Mouse (Mus musculus): ENCODE measurements around the gene Rab1a. TPM values are rescaled to one million over a fixed set of nuclear protein-coding genes. Genes with fewer than 3 reads are reported as not detected.

Gene Rab1a
- polyA plus RNA-seq, 1 experiment from 2014 or later = 244 TPM

GRCm38 (mm10) chr11:20240331-20240730, 39.1 kb downstream of the Rab1a start:
- Histone ChIP-seq H3K27ac (ENCODE audit: low read depth, low read length) (no peak overlapping the region), H3K27me3 (ENCODE audit: control insufficient read depth, insufficient read depth, low read length) (no peaks in the 10 kb centered on the region), H3K4me2 (replicated peaks; ENCODE audit: low read depth, low read length) (no peak overlapping the region), H3K4me1 (ENCODE audit: control insufficient read depth, insufficient read depth, low read length) (peaks cover 3% of the 10 kb centered on the region; the same call in 1 of the 2 replicates), H3K9me3 (ENCODE audit: control insufficient read depth, low read length) (no peaks in the 10 kb centered on the region), H3K36me3 (ENCODE audit: control insufficient read depth, insufficient read depth, low read length) (peaks cover 72% of the 10 kb centered on the region), H3K4me3 (ENCODE audit: low read length) (no peak overlapping the region), H3K9ac (ENCODE audit: low read depth, low read length) (no peak overlapping the region)
- ATAC-seq (ENCODE audit: low FRiP score, low TSS enrichment) = no peak
- WGBS = 77% methylated on average over 5 of the region's 5 CpGs

DNA sequence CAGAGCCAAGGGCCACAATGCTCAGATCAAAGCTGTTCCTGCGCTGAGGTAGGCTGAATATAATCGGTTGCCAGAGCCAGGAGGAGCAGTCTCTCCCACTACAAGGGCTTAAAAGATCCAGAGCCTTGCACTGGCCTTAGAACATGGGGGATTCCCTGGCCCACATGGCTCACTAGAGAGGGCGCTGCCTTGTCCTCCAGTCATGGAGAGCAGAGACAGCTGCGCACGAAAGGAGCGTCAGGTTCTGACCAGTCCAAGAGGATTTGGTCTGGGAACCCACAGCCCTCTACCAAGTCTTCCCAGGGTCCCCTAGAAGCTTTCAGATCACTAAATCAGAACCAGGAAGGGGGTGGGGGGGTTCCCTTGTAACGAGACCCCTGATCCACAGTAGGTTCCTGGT, 40.1 kb downstream of the Rab1a start:
- H3K27ac ChIP-seq (ENCODE audit: low read depth, low read length) = no peak overlapping the region
- no peak overlapping the region for H3K4me2 ChIP-seq (replicated peaks; ENCODE audit: low read depth, low read length)
- ATAC-seq (ENCODE audit: low FRiP score, low TSS enrichment) = no peak
- no peak overlapping the region for H3K4me3 ChIP-seq (ENCODE audit: low read length)
- peaks cover 3% of the 10 kb centered on the region; the same call in 1 of the 2 replicates for H3K4me1 ChIP-seq (ENCODE audit: control insufficient read depth, insufficient read depth, low read length)
- no peak overlapping the region for H3K9ac ChIP-seq (ENCODE audit: low read depth, low read length)
- no peaks in the 10 kb centered on the region for H3K27me3 ChIP-seq (ENCODE audit: control insufficient read depth, insufficient read depth, low read length)
- WGBS = 95% methylated on average over 7 of the region's 7 CpGs
- H3K36me3 ChIP-seq (ENCODE audit: control insufficient read depth, insufficient read depth, low read length) = peaks cover 63% of the 10 kb centered on the region
- H3K9me3 ChIP-seq (ENCODE audit: control insufficient read depth, low read length) = no peaks in the 10 kb centered on the region

GRCm38 (mm10) chr11:20242366-20243056, 41.3 kb downstream of the Rab1a start:
- no peak overlapping the region for H3K4me3 ChIP-seq (ENCODE audit: low read length)
- H3K27ac ChIP-seq (ENCODE audit: low read depth, low read length) = no peak overlapping the region
- no peaks in the 10 kb centered on the region for H3K27me3 ChIP-seq (ENCODE audit: control insufficient read depth, insufficient read depth, low read length)
- H3K9ac ChIP-seq (ENCODE audit: low read depth, low read length) = no peak overlapping the region
- no peak for ATAC-seq (ENCODE audit: low FRiP score, low TSS enrichment)
- H3K9me3 ChIP-seq (ENCODE audit: control insufficient read depth, low read length) = no peaks in the 10 kb centered on the region
- H3K36me3 ChIP-seq (ENCODE audit: control insufficient read depth, insufficient read depth, low read length) = peaks cover 51% of the 10 kb centered on the region
- WGBS = 84% methylated on average over 6 of the region's 6 CpGs
- H3K4me2 ChIP-seq (replicated peaks; ENCODE audit: low read depth, low read length) = no peak overlapping the region
- H3K4me1 ChIP-seq (ENCODE audit: control insufficient read depth, insufficient read depth, low read length) = peaks cover 4% of the 10 kb centered on the region; the same call in 1 of the 2 replicates

GRCm38 (mm10) chr11:20243214-20243913, 42.1 kb downstream of the Rab1a start:
- H3K27ac ChIP-seq (ENCODE audit: low read depth, low read length) = no peak overlapping the region
- no peak overlapping the region for H3K4me3 ChIP-seq (ENCODE audit: low read length)
- H3K9me3 ChIP-seq (ENCODE audit: control insufficient read depth, low read length) = no peaks in the 10 kb centered on the region
- H3K36me3 ChIP-seq (ENCODE audit: control insufficient read depth, insufficient read depth, low read length) = peaks cover 44% of the 10 kb centered on the region
- H3K4me1 ChIP-seq (ENCODE audit: control insufficient read depth, insufficient read depth, low read length) = peaks cover 13% of the 10 kb centered on the region
- 52% methylated on average over 9 of the region's 9 CpGs for WGBS
- H3K9ac ChIP-seq (ENCODE audit: low read depth, low read length) = no peak overlapping the region
- no peak overlapping the region for H3K4me2 ChIP-seq (replicated peaks; ENCODE audit: low read depth, low read length)
- no peak for ATAC-seq (ENCODE audit: low FRiP score, low TSS enrichment)
- H3K27me3 ChIP-seq (ENCODE audit: control insufficient read depth, insufficient read depth, low read length) = no peaks in the 10 kb centered on the region

DNA sequence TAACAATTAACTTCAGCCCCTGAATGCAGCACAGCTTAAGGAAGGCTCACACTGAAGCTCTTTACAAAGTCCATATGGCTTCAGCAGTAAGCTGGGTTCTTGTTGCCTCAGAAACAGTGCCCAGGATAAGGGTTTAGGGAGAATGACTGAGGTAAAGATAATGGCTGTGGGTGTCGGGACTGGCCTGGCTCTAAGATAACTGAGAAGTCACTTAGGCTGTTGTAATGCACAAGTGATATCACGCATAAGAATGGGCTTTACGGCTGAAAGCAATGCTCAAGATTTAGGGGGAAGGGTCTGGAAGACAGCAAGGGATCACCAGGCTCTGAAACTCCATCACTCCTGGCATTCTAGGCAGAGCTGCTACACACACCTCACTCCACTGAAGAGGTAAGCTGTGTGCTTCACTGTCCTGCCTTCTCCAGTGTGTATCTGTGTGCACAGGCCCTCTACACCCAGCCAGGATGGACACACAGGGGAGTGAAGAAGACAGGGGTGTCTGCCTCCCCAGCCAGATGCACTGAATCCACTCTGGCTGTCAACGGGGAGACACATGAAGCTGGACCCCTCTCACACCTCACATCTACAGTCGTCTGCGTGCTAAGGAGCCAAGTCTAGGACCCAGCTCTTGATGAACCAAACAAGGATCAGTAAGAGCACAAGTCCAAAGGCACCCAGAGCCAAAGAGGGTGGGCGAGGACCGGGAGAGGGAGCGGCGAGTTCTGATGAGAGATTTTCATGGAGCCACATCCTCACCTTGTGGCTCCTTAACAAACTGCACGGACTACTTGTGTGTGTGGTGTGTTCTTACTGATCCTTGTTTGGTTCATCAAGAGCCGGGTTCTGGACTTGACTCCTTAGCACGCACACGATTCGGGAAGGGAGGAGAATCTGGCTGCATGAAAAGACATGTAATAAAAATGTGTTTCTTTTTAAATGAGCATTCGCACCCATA, 43.4 kb downstream of the Rab1a start:
- no peak overlapping the region for H3K4me2 ChIP-seq (replicated peaks; ENCODE audit: low read depth, low read length)
- H3K27me3 ChIP-seq (ENCODE audit: control insufficient read depth, insufficient read depth, low read length) = no peaks in the 10 kb centered on the region
- no peak overlapping the region for H3K27ac ChIP-seq (ENCODE audit: low read depth, low read length)
- H3K4me1 ChIP-seq (ENCODE audit: control insufficient read depth, insufficient read depth, low read length) = peaks cover 14% of the 10 kb centered on the region
- WGBS = 83% methylated on average over 16 of the region's 16 CpGs
- peaks cover 32% of the 10 kb centered on the region for H3K36me3 ChIP-seq (ENCODE audit: control insufficient read depth, insufficient read depth, low read length)
- no peak overlapping the region for H3K9ac ChIP-seq (ENCODE audit: low read depth, low read length)
- no peaks in the 10 kb centered on the region for H3K9me3 ChIP-seq (ENCODE audit: control insufficient read depth, low read length)
- no peak overlapping the region for H3K4me3 ChIP-seq (ENCODE audit: low read length)
- ATAC-seq (ENCODE audit: low FRiP score, low TSS enrichment) = no peak

GRCm38 (mm10) chr11:20245316-20245715, 44.1 kb downstream of the Rab1a start:
- 77% methylated on average over 6 of the region's 6 CpGs for WGBS
- Histone ChIP-seq H3K4me2 (replicated peaks; ENCODE audit: low read depth, low read length) (no peak overlapping the region), H3K36me3 (ENCODE audit: control insufficient read depth, insufficient read depth, low read length) (peaks cover 25% of the 10 kb centered on the region), H3K27ac (ENCODE audit: low read depth, low read length) (no peak overlapping the region), H3K4me1 (ENCODE audit: control insufficient read depth, insufficient read depth, low read length) (peaks cover 14% of the 10 kb centered on the region), H3K9ac (ENCODE audit: low read depth, low read length) (no peak overlapping the region), H3K9me3 (ENCODE audit: control insufficient read depth, low read length) (no peaks in the 10 kb centered on the region), H3K4me3 (ENCODE audit: low read length) (no peak overlapping the region), H3K27me3 (ENCODE audit: control insufficient read depth, insufficient read depth, low read length) (no peaks in the 10 kb centered on the region)
- no peak for ATAC-seq (ENCODE audit: low FRiP score, low TSS enrichment)

DNA sequence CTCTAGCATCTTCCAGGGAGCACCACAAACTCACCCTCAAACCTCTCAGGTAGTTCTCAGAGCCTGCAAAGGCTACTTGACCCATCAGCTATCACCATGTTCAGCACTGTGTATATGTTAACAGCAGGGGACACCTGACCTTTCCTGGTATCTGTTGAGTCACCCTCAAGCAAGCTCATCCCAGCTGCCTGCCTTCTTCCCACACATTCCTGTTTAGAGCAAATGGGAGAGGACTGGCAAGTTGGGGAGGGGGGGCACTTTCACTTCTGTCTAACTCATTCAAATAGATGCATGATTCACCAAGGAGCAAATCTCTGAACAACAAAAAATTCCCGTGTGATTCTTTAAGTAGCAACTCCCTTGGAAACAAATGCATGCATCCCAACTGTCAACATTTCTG, 45.4 kb downstream of the Rab1a start:
- Histone ChIP-seq H3K4me3 (ENCODE audit: low read length) (no peak overlapping the region), H3K9ac (ENCODE audit: low read depth, low read length) (no peak overlapping the region), H3K27me3 (ENCODE audit: control insufficient read depth, insufficient read depth, low read length) (no peaks in the 10 kb centered on the region), H3K36me3 (ENCODE audit: control insufficient read depth, insufficient read depth, low read length) (peaks cover 13% of the 10 kb centered on the region), H3K9me3 (ENCODE audit: control insufficient read depth, low read length) (no peaks in the 10 kb centered on the region), H3K27ac (ENCODE audit: low read depth, low read length) (no peak overlapping the region), H3K4me1 (ENCODE audit: control insufficient read depth, insufficient read depth, low read length) (peaks cover 14% of the 10 kb centered on the region), H3K4me2 (replicated peaks; ENCODE audit: low read depth, low read length) (no peak overlapping the region)
- ATAC-seq (ENCODE audit: low FRiP score, low TSS enrichment) = no peak
- 96% methylated on average over 1 of the region's 1 CpGs for WGBS

DNA sequence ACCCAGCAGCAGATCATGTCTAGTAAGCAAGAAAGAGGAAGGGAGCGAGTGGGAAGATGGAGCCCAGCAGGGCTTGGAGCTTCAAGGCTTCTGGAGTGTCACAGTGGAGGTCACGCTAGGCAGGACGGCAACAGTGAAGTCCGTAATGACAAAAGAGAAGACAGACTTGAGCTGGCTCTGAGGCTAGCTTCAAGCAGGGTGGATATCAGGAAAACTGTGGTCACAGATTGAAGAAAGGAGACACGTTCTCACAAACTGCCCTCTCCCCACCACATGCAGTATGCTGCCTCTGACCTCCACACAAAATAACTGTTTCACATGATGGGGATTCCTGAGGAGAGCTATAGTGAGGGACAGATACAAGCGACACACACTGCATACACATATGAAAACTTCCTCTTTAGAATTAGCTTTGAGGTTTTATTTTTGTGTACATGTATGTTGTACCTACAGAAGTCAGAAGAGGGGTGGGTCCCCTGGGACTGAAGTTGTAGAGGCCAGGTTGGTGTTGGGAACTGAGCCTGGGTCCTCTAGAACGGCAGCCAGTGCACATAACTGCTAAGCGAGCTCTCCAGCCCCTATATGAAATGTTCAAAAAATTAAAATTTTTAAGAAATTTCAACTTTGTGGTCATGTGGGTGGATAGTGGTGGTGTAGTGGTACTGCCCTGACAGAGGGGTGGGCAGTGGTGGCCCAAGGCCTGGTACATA, 46.1 kb downstream of the Rab1a start:
- no peak for ATAC-seq (ENCODE audit: low FRiP score, low TSS enrichment)
- no peaks in the 10 kb centered on the region for H3K9me3 ChIP-seq (ENCODE audit: control insufficient read depth, low read length)
- H3K4me2 ChIP-seq (replicated peaks; ENCODE audit: low read depth, low read length) = no peak overlapping the region; the same call in 1 of the 2 replicates
- peaks cover 9% of the 10 kb centered on the region for H3K36me3 ChIP-seq (ENCODE audit: control insufficient read depth, insufficient read depth, low read length)
- peaks cover 14% of the 10 kb centered on the region for H3K4me1 ChIP-seq (ENCODE audit: control insufficient read depth, insufficient read depth, low read length)
- H3K4me3 ChIP-seq (ENCODE audit: low read length) = no peak overlapping the region
- no peak overlapping the region for H3K27ac ChIP-seq (ENCODE audit: low read depth, low read length)
- 83% methylated on average over 8 of the region's 8 CpGs for WGBS
- H3K27me3 ChIP-seq (ENCODE audit: control insufficient read depth, insufficient read depth, low read length) = no peaks in the 10 kb centered on the region
- H3K9ac ChIP-seq (ENCODE audit: low read depth, low read length) = no peak overlapping the region
